Mouse (Mus musculus): ENCODE data around the gene Ebf3.

Ebf3 gene

GRCm38 (mm10) chr7:137197118-137198030 lies 116.9 kb downstream of the Ebf3 start:
- DNase-seq = no peak

- DNase-seq = no peak
Measured at GRCm38 (mm10) chr7:137196536-137196935, 117.7 kb downstream of the Ebf3 start.

- DNase-seq = no peak
Measured at GRCm38 (mm10) chr7:137192776-137193278, 121.4 kb downstream of the Ebf3 start.

- DNase-seq = no peak
Measured at GRCm38 (mm10) chr7:137191889-137192288, 122.4 kb downstream of the Ebf3 start.

GRCm38 (mm10) chr7:137172278-137172677 lies 142.0 kb downstream of the Ebf3 start:
- no peak for DNase-seq

GRCm38 (mm10) chr7:137159086-137159485 lies 155.2 kb downstream of the Ebf3 start:
- no peak for DNase-seq

- DNase-seq = no peak
Measured at GRCm38 (mm10) chr7:137154623-137155022, 159.6 kb downstream of the Ebf3 start.

- no peak for DNase-seq
Measured at GRCm38 (mm10) chr7:137151854-137152253, 162.4 kb downstream of the Ebf3 start.

- DNase-seq = no peak
Measured at GRCm38 (mm10) chr7:137147101-137147500, 167.1 kb downstream of the Ebf3 start.
